Mouse (Mus musculus): Measurements from ENCODE around the gene Slc25a33.
A peak's percentile ranks its signal among the peaks of the same experiment; 100 is the strongest.
"Not testable (repeated sequence)": the region's sequence is repeated elsewhere in the genome, so short reads cannot be mapped to it uniquely, and the experiment has no call there.

Gene Slc25a33

DNA sequence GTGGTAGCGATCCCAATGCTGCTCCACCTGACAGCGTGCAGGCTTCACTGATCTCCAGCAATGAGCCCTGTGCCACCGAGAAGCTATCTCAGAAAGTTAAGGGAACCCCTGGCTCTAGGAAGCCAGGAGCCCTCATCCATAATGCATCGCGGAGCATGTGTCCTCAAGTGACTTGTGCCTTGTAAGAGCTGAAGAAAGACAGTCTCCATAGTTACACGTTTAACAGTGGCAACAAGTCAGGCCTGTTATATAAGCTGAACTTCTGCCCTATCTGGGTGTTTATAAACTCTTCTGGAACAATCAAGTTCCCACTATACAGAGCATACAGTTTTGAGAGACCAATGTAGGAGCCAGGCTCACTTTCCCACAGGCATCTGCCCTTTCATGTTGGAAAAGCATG, 15.7 kb downstream of the Slc25a33 start:
- DNase-seq (ENCODE audit: low spot score), result no peak

DNA sequence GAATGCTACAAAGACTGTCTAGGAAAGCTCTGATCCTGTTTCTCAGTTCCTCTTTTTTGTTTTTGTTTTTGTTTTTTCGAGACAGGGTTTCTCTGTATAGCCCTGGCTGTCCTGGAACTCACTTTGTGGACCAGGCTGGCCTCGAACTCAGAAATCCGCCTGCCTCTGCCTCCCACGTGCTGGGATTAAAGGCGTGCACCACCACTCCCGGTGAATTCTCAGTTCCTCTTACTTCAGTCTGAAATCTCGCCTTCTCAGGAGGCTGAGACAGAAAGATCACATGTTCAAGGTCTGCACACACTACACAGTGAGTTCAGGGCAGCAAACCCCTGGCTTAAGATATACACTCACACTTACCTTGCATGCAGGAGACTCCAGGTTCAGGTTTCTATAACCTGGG, 17.5 kb downstream of the Slc25a33 start:
- DNase-seq (ENCODE audit: low spot score), result not testable (repeated sequence)

- DNase-seq (ENCODE audit: low spot score), result no peak
Observed at GRCm38 (mm10) chr4:149752836-149753235, 21.2 kb downstream of the Slc25a33 start.

GRCm38 (mm10) chr4:149752124-149752799, 21.8 kb downstream of the Slc25a33 start:
- DNase-seq (ENCODE audit: low spot score), result no peak

GRCm38 (mm10) chr4:149750671-149751070, 23.4 kb downstream of the Slc25a33 start:
- DNase-seq (ENCODE audit: low spot score), result no peak

GRCm38 (mm10) chr4:149749663-149750015, 24.4 kb downstream of the Slc25a33 start:
- DNase-seq (ENCODE audit: low spot score), result not testable (repeated sequence)

DNA sequence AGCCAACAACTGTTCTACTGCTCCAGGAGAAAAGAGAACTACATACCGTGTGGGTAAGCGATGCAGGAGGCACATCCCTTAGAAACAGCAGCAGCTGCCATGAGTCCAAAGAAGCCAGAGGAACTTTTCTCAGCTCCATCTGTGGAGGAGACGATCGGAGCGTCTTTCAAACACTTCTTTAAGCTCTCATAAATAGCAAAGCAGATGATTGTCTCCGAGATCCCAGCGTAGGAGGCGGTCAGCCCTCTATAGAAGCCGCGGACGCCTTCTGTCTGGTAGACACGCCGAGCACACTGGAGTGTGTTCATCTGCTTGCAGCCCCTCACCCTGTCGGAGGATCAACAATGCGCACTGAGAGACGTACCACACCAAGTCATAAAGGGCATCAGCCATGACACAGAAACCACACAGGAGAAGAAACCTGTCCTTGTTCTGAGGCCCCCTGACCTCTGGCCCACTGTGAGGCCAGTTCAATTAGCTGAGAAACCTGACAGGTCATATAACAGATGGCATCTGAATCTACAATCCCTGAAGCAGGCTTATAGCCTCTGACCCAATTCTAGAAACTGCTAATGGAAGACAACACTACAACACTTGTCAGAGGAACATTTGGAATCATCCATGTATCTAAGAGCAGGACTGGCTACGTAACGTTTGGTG, 24.9 kb downstream of the Slc25a33 start:
- no peak for DNase-seq (ENCODE audit: low spot score)

DNA sequence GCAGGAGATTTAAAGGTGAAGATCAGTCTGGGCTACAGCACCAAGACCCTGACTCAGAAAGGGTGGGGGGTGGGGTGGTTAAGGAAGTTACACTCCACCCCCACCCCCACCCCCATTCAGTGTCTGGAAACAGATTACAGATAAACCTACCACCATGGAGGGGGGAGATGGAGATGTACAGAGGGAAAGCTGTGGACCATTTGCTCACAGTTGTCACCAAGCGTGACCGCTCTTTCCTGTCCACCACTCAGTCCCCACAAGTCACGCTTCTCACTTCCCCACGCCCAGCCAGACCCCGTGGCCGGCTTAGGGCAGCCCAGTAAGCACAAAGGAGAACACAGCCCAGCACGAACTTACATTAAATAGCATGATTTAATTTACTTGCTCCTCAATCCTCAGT, 30.0 kb downstream of the Slc25a33 start:
- DNase-seq (ENCODE audit: low spot score), result no peak

DNA sequence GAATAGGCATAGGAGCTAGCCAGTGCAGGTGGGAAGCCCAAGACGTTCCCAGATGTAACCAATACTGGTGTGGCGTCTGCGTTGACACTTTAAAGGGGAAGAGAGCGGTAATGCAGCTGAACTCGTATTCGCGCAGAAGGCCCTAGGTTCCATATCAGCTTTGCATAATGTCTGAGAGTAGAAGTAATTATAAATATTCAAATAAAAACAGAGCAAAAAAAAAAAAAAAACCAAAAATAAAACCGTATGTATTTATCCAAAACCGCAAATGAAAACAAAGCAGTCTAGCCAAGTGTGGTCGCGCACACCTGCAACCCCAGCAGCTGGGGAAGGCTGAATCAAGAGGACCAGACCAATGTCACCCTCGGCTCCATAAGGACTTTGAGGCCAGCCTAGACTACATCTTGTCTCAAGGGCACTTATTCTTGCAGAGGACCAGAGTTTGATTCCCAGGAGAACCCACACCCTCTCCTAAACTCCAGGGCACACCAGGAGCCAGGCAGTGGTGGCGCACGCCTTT, 32.0 kb downstream of the Slc25a33 start:
- no peak for DNase-seq (ENCODE audit: low spot score)

GRCm38 (mm10) chr4:149740301-149740700, 33.8 kb downstream of the Slc25a33 start:
- DNase-seq (ENCODE audit: low spot score), result no peak

GRCm38 (mm10) chr4:149739478-149739877, 34.6 kb downstream of the Slc25a33 start:
- no peak for DNase-seq (ENCODE audit: low spot score)

DNA sequence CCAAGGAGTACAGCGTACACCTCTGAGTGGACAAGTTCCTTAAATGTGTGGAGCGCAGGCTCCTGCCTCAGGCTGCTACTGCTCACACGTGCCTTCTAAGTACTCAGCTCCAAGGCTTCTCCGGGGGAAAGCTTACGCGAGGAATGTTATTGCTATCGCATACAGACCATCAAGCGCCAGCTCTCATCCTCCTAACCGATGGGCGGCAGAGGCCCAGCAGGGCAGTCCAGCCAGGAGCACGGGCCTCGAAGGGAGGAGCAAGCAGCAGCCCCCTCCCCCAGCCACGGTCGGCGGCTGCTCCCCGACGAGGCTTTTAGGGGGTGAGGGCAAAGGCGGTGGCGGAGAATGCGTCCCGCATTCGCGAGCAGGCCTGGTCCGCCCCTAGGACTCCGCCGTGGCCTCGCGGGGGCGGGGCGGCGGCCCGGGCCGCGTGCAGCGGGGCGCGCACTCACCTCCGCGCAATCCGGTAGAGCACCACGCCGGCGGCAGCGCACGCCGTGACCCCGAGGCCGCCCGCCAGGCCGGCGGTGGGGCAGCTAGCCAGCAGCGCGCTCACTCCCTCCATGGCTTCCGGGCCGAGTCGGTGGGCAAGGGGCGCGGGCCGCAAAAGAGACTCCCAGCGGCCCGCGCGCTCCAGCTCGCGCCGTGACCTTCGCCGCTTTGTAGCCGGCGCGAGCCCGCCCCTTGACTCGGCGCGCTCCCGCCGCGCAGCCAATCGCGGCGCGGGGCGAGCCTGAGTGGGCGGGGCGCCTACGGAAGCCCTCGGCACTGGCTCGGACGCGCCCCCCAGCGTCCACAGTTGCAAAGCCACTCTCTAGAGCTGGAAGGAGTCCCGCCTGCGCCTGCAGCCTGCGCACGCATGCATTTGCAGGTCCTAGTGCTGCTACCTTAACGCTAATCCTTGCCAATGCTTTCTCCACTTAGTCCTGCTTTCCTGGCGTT, 36.4 kb downstream of the Slc25a33 start, which contains the start of gene Tmem201:
Gene Tmem201 (minus strand): TSS at position 662 of the 942 bp plus-strand sequence.
- DNase-seq (ENCODE audit: low spot score), result peak; percentile 72

- no peak for DNase-seq (ENCODE audit: low spot score)
Observed at GRCm38 (mm10) chr4:149736581-149736980, 37.5 kb downstream of the Slc25a33 start.

DNA sequence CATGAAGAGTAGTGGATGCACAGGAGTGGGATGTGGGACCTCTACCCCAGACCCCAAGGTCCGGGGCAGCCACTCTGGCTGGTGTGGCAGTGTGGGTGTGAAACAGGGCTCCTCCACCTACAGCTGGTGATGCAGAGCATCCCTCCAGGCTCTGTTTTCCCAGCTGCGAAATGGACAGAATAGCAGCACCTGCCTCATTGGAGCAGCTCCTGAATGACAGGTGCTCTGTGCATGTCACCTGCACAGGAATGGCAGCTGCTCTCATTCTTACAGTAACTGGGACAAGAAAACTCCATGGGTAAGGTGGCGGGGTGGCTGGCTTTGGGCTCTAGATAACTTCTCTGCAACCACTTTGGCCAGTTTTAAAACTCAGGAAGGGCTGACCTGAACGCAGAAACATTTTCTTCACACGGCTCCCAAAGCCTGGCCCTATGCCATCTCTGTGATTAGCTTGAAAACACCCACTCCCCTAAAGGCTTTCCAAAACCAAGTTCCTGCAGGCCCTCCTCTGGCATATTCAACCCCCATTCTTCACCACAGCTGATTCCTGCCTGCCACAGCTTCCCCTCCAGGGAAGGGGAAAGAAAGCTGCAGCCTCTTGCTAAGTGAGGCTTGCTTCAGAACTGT, 38.3 kb downstream of the Slc25a33 start:
- no peak for DNase-seq (ENCODE audit: low spot score)

DNA sequence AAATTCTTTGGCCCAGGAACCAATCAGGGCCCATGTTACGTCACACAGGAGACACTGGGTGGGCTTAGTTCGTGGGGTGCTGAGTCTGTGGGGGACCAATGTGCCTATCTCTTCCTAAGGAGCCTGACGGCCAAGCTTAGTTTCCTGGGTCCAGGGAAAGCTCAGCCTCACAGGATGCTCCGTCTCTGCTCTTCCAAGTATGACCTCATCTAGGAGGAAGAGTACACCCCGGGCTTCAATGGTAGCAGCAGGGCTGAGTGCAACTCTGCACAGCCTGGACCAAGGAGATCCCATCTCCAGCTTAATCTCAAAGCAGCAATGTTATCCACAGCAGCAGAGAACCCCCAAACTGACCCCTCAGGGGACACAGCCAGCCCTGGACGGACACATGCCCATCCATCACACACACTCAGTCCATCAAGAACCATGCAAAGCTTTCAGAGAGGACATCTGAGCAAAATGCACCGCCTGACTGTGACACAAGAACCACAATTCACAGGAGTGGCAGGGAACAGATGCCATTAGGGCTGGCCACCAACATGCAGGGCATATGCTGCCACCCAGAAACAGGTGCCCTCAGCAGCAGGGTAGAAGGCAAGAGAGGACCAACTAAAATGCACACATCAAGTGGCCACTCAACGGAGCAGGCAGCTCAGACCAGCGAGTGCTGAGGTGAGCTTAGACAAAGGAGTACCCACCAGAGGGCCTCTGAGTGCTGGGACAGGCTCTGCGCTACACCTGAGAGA, 39.2 kb downstream of the Slc25a33 start:
- no peak for DNase-seq (ENCODE audit: low spot score)

GRCm38 (mm10) chr4:149734246-149734645, 39.8 kb downstream of the Slc25a33 start:
- no peak for DNase-seq (ENCODE audit: low spot score)

GRCm38 (mm10) chr4:149733748-149734147, 40.3 kb downstream of the Slc25a33 start:
- no peak for DNase-seq (ENCODE audit: low spot score)

DNA sequence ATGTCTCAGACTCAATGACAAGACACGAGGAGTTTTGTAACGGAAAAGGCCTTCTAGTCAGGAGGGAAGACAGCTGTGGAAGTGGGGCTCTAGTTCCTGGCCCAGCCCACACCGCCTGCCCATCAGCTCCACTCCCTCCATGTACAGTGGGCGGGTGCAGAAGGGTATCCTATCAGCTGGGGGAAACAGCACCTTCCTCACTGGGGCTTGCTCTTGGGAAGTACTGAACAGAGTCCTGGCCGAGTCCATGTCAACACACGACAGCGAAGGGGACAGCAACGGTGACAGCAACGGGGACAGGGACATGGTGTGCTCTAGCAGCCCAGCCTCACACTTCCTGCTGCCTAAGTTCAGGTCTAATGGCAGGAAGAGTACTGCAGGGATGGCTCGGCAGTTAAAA, 41.3 kb downstream of the Slc25a33 start:
- no peak for DNase-seq (ENCODE audit: low spot score)

GRCm38 (mm10) chr4:149732313-149732712, 41.8 kb downstream of the Slc25a33 start:
- no peak for DNase-seq (ENCODE audit: low spot score)

DNA sequence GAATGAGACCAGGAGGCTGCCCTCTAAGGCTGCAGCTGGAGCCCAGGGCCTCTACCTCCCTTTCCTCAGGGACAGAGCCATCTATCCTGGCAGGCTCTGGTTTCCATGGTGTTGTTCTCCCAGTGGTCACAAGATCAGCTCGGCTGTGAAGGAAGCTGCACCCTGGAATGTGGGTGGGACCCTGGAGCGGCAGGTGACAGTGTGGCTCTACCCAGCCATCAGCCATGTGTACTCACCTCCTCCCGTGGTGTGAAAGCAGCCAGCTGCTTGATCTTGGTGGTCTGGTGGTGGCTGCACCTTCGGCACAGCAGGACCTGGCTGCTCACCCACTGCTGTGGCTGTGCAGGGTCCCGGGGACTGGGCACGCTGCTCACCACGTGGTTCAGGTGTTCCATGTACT, 43.2 kb downstream of the Slc25a33 start:
- DNase-seq (ENCODE audit: low spot score), result no peak

DNA sequence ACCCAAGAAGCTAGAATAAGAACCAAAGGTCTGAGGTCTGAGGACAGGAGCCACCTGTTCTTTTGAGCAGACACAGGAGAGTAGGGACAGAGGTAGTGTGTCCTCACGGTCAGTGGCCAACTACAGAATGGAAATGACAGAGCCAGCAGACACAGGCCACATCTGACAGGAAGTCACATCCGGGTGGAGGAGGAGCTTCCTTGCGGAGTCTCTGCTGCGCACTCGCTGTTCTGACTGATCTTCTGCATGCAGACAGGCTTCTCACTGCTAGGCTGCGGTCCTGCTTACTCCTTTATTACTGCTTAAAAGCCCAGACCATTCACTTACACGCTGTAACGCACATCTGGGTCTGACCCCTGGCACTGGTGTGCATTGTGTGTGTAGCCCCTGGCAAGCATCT, 45.3 kb downstream of the Slc25a33 start:
- no peak for DNase-seq (ENCODE audit: low spot score)
